Mouse (Mus musculus): Measurements from ENCODE around the gene Cdyl. TPM values are rescaled to one million over a fixed set of nuclear protein-coding genes. Genes with fewer than 3 reads are reported as not detected.

Gene Cdyl
- polyA plus RNA-seq, 1 experiment from 2014 or later: 5.8 TPM

DNA sequence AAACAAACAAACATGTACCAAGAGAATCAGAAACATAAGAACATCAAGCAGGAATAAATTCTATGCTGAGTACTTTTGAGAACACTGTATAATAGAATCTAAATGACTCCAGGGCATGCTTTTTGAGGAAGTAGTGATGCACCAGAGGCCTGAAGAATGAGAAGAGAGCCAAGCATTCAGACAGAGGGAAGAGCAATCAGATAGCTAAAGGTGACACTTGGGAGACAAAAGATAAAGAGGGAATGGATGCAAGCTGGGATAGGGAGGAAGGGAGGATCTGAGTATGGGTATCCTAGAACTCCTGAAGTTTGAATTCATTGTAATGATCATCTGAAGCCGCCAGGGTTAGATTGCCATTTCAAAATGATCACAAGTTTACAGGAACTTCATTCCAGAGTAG, 38.9 kb upstream of the Cdyl start:
- TF ChIP-seq CTCF (IDR thresholded peaks at IDR 0.05; ENCODE audit: low read depth): no peak
- TF ChIP-seq EP300 (IDR thresholded peaks at IDR 0.05; ENCODE audit: low read depth): no peak
- Histone ChIP-seq H3K4me1 (ENCODE audit: insufficient read depth) (peaks cover 12% of the 10 kb centered on the region), H3K27me3 (ENCODE audit: insufficient read depth, low read length) (no peaks in the 10 kb centered on the region), H3K4me3 (ENCODE audit: low read depth, low read length) (no peak overlapping the region), H3K36me3 (replicated peaks; ENCODE audit: insufficient read depth, low read length) (no peaks in the 10 kb centered on the region), H3K27ac (ENCODE audit: low read depth) (no peak overlapping the region), H3K9ac (replicated peaks) (no peak overlapping the region), H3K9me3 (ENCODE audit: low read length) (no peaks in the 10 kb centered on the region), H3K4me2 (ENCODE audit: low read depth, low read length) (no peak overlapping the region)
- ATAC-seq (no peak), DNase-seq (no peak)
- WGBS (ENCODE audit: insufficient replicate concordance): 60% methylated on average over 1 of the region's 1 CpGs

- TF ChIP-seq CTCF (IDR thresholded peaks at IDR 0.05; ENCODE audit: low read depth) (no peak), EP300 (IDR thresholded peaks at IDR 0.05; ENCODE audit: low read depth) (no peak)
- H3K27me3 ChIP-seq (ENCODE audit: insufficient read depth, low read length): no peaks in the 10 kb centered on the region
- no peak for DNase-seq
- H3K9me3 ChIP-seq (ENCODE audit: low read length): no peaks in the 10 kb centered on the region
- H3K9ac ChIP-seq (replicated peaks): no peak overlapping the region
- H3K4me2 ChIP-seq (ENCODE audit: low read depth, low read length): no peak overlapping the region
- no peak overlapping the region for H3K4me3 ChIP-seq (ENCODE audit: low read depth, low read length)
- ATAC-seq: no peak
- WGBS (ENCODE audit: insufficient replicate concordance): 87% methylated on average over 3 of the region's 3 CpGs
- no peaks in the 10 kb centered on the region for H3K36me3 ChIP-seq (replicated peaks; ENCODE audit: insufficient read depth, low read length)
- no peak overlapping the region for H3K27ac ChIP-seq (ENCODE audit: low read depth)
- H3K4me1 ChIP-seq (ENCODE audit: insufficient read depth): no peaks in the 10 kb centered on the region
Observed at GRCm38 (mm10) chr13:35624831-35625230, 34.8 kb upstream of the Cdyl start.

DNA sequence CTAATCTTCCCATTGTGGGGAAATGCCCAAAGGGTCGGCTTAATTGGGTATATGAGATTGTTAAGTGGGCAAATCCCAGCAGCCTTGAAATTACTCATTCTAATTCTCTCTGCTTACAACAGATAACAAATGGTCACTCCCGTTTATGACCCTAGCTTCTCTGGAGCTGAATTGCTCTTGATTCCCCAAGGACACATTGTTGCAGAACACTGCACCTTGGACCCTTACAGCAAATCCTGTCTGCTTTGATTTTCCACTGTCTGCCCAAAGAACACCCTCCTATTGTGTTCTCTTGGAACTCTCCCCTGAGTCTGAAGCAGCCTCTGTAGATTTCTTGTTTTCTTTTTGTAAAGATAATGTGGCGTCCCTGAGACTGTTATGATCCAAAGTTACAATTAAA, 34.1 kb upstream of the Cdyl start:
- no peak overlapping the region for H3K9ac ChIP-seq (replicated peaks)
- H3K27ac ChIP-seq (ENCODE audit: low read depth): no peak overlapping the region
- ATAC-seq: 0 out of 2 replicates have a peak, but pooled peaks have one; percentile 47
- no peaks in the 10 kb centered on the region for H3K9me3 ChIP-seq (ENCODE audit: low read length)
- no peaks in the 10 kb centered on the region for H3K36me3 ChIP-seq (replicated peaks; ENCODE audit: insufficient read depth, low read length)
- no peaks in the 10 kb centered on the region for H3K4me1 ChIP-seq (ENCODE audit: insufficient read depth)
- no peaks in the 10 kb centered on the region for H3K27me3 ChIP-seq (ENCODE audit: insufficient read depth, low read length)
- H3K4me3 ChIP-seq (ENCODE audit: low read depth, low read length): no peak overlapping the region
- DNase-seq: no peak
- no peak overlapping the region for H3K4me2 ChIP-seq (ENCODE audit: low read depth, low read length)
- no peak for TF ChIP-seq EP300 (IDR thresholded peaks at IDR 0.05; ENCODE audit: low read depth)
- TF ChIP-seq CTCF (IDR thresholded peaks at IDR 0.05; ENCODE audit: low read depth): no peak
- WGBS (ENCODE audit: insufficient replicate concordance): 46% methylated on average over 3 of the region's 3 CpGs

- H3K4me3 ChIP-seq (ENCODE audit: low read depth, low read length): no peak overlapping the region
- H3K9ac ChIP-seq (replicated peaks): no peak overlapping the region
- TF ChIP-seq EP300 (IDR thresholded peaks at IDR 0.05; ENCODE audit: low read depth): no peak
- TF ChIP-seq CTCF (IDR thresholded peaks at IDR 0.05; ENCODE audit: low read depth): no peak
- no peak overlapping the region for H3K27ac ChIP-seq (ENCODE audit: low read depth)
- no peak for ATAC-seq
- no peaks in the 10 kb centered on the region for H3K36me3 ChIP-seq (replicated peaks; ENCODE audit: insufficient read depth, low read length)
- no peaks in the 10 kb centered on the region for H3K9me3 ChIP-seq (ENCODE audit: low read length)
- H3K4me2 ChIP-seq (ENCODE audit: low read depth, low read length): no peak overlapping the region
- no peak for DNase-seq
- H3K27me3 ChIP-seq (ENCODE audit: insufficient read depth, low read length): no peaks in the 10 kb centered on the region
- WGBS (ENCODE audit: insufficient replicate concordance): 74% methylated on average over 1 of the region's 1 CpGs
- H3K4me1 ChIP-seq (ENCODE audit: insufficient read depth): no peaks in the 10 kb centered on the region
Observed at GRCm38 (mm10) chr13:35627319-35627718, 32.3 kb upstream of the Cdyl start.

GRCm38 (mm10) chr13:35647132-35647823, 12.4 kb upstream of the Cdyl start:
- Histone ChIP-seq H3K27ac (ENCODE audit: low read depth) (no peak overlapping the region), H3K4me2 (ENCODE audit: low read depth, low read length) (no peak overlapping the region), H3K9me3 (ENCODE audit: low read length) (no peaks in the 10 kb centered on the region), H3K36me3 (replicated peaks; ENCODE audit: insufficient read depth, low read length) (no peaks in the 10 kb centered on the region), H3K9ac (replicated peaks) (no peak overlapping the region), H3K4me3 (ENCODE audit: low read depth, low read length) (no peak overlapping the region), H3K27me3 (ENCODE audit: insufficient read depth, low read length) (no peaks in the 10 kb centered on the region), H3K4me1 (ENCODE audit: insufficient read depth) (no peaks in the 10 kb centered on the region)
- 24% methylated on average over 1 of the region's 1 CpGs for WGBS (ENCODE audit: insufficient replicate concordance)
- TF ChIP-seq EP300 (IDR thresholded peaks at IDR 0.05; ENCODE audit: low read depth): no peak
- no peak for TF ChIP-seq CTCF (IDR thresholded peaks at IDR 0.05; ENCODE audit: low read depth)
- ATAC-seq (no peak), DNase-seq (no peak)

- H3K9me3 ChIP-seq (ENCODE audit: low read length): no peaks in the 10 kb centered on the region
- H3K9ac ChIP-seq (replicated peaks): no peak overlapping the region
- no peak overlapping the region for H3K4me3 ChIP-seq (ENCODE audit: low read depth, low read length)
- WGBS (ENCODE audit: insufficient replicate concordance): 83% methylated on average over 11 of the region's 11 CpGs
- no peaks in the 10 kb centered on the region for H3K27me3 ChIP-seq (ENCODE audit: insufficient read depth, low read length)
- H3K4me1 ChIP-seq (ENCODE audit: insufficient read depth): no peaks in the 10 kb centered on the region
- no peaks in the 10 kb centered on the region for H3K36me3 ChIP-seq (replicated peaks; ENCODE audit: insufficient read depth, low read length)
- no peak overlapping the region for H3K27ac ChIP-seq (ENCODE audit: low read depth)
- TF ChIP-seq EP300 (IDR thresholded peaks at IDR 0.05; ENCODE audit: low read depth) (no peak), CTCF (IDR thresholded peaks at IDR 0.05; ENCODE audit: low read depth) (no peak)
- no peak overlapping the region for H3K4me2 ChIP-seq (ENCODE audit: low read depth, low read length)
- ATAC-seq (no peak), DNase-seq (no peak)
Observed at GRCm38 (mm10) chr13:35650284-35650872, 9.3 kb upstream of the Cdyl start.
